Mouse (Mus musculus) brain, embryonic 14.5 days (tissue): ENCODE results near the gene Mrps2.

Experiments used
- CTCF ChIP-seq: fragments of 200-500 bp; IDR thresholded peaks from 2 replicates; pipeline ENCODE4 v1.5.1; 2012; ENCODE audit warnings: inconsistent platforms, mild to moderate bottlenecking, moderate library complexity, borderline replicate concordance; ENCODE audit not compliant: insufficient read depth, insufficient read length; ENCODE audit errors: extremely low read depth
- POLR2A ChIP-seq: fragments of 200-500 bp; IDR thresholded peaks from 2 replicates; pipeline ENCODE4 v1.6.1; 2012; ENCODE audit warnings: mild to moderate bottlenecking, inconsistent platforms, borderline replicate concordance; ENCODE audit not compliant: poor library complexity, insufficient read depth, insufficient read length, severe bottlenecking; ENCODE audit errors: extremely low read depth

DNA sequence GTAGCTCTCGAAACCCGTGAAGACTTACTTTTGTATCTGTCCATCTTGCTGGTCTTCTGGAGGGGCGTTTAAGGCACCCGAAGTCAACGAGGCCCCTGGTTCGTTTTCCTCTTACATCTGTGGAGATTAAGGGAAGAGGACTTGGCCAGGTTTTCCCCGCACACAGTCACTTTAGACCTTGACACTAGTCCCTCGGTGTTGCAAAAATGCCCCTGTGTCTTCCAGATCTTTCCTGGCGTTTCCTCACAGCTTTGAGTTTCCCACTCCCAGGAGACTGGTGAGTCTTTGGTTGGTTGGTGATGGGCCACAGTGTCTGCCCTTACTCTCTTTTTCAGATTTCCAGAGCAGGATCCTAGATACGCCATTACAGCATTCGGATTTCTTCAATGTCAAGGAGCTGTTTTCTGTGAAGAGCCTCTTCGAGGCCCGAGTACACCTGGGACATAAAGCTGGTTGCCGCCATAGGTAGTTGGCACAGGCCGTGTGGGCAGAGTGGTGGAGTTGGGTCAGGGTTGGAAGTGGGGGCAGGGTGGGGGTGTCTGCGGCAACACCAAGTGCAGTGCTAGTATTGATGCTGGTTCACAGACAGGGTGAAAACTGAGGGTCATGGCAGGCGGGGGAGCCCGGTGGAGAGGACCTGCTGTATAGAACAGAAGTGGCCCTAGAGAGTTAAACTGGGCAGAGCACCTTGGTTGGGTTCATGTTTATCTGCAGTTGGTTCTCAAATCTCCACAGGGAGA is 790 bp downstream of the Mrps2 start:
- TF ChIP-seq POLR2A (no peak), CTCF (no peak)
